11 mouse cellular contexts compared by ENCODE assay signal in genomic region chr6:89466875-89467274, GRCm38 (mm10).
A peak's percentile ranks its signal among the peaks of the same experiment; 100 is the strongest.
DNase-seq lines count a peak whose midpoint lies in the region; ATAC-seq and TF ChIP-seq lines count a peak whose summit lies in the region.
"Had no signal": no experiment of that assay in that cellular context is flagged by ENCODE, and none has a peak within 500 bp of the region (broad histone marks: within the 10 kb centered on the region; RNA-seq: fewer than 3 reads in every experiment).

No protein-coding gene starts in this region.

- no peak for TF ChIP-seq POLR2A in CH12.LX (IDR thresholded peaks at IDR 0.05; ENCODE audit: low read depth, low read length)

- TF ChIP-seq EP300 in CH12.LX (IDR thresholded peaks at IDR 0.05; ENCODE audit: low read length) = no peak

- H3K9ac ChIP-seq in hindbrain, postnatal 0 days (replicated peaks; ENCODE audit: low read length) = no peak overlapping the region
- H3K9ac ChIP-seq in hindbrain, embryonic 11.5 days (ENCODE audit: low read depth, low read length) = no peak overlapping the region
- no peak overlapping the region for H3K9ac ChIP-seq in CH12.LX (ENCODE audit: insufficient read depth, low read depth)
- no peak overlapping the region for H3K9ac ChIP-seq in midbrain, embryonic 11.5 days (ENCODE audit: low read length)
- H3K9ac ChIP-seq: heart, embryonic 13.5 days had no signal

- no peaks in the 10 kb centered on the region for H3K79me2 ChIP-seq in CH12.LX (replicated peaks; ENCODE audit: control insufficient read depth, extremely low read depth, insufficient read depth, poor library complexity, severe bottlenecking)

- DNase-seq in hindbrain, postnatal 0 days (ENCODE audit: low spot score) = peak; percentile 60
- no peak for DNase-seq in hindbrain, embryonic 11.5 days (ENCODE audit: low spot score)
- peak; percentile 55 for DNase-seq in 3T3-L1 (ENCODE audit: low read depth, low spot score)
- DNase-seq in CH12.LX (ENCODE audit: extremely low read depth) = no peak
- DNase-seq in midbrain, embryonic 11.5 days (ENCODE audit: low spot score, missing footprints) = peak; percentile 72
- DNase-seq in spleen, postnatal 4 days (ENCODE audit: low spot score in 2 of 2) = no peak
- DNase-seq: gastrocnemius, postnatal 25 days; lung, postnatal 36 days had no signal

- dilution Hi-C loops in CH12.LX (cut with MboI; ENCODE audit: extremely low pct_ligation_motif_present, extremely low pct_unique_long_range_greater_than_20kb, low sequenced_read_pairs) = no loop called here

- WGBS in hindbrain, postnatal 0 days = 58% methylated on average over 3 of the region's 3 CpGs
- 75% methylated on average over 3 of the region's 3 CpGs for WGBS in hindbrain, embryonic 11.5 days
- whole genome bisulfite sequencing in midbrain, embryonic 11.5 days = 77% methylated on average over 3 of the region's 3 CpGs

- no peaks in the 10 kb centered on the region for H3K9me3 ChIP-seq in hindbrain, postnatal 0 days (ENCODE audit: low read length)
- no peaks in the 10 kb centered on the region for H3K9me3 ChIP-seq in hindbrain, embryonic 11.5 days (ENCODE audit: control insufficient read depth, low read length)
- H3K9me3 ChIP-seq in CH12.LX (replicated peaks; ENCODE audit: low read length) = no peaks in the 10 kb centered on the region
- H3K9me3 ChIP-seq in midbrain, embryonic 11.5 days (ENCODE audit: control insufficient read depth, low read length) = no peaks in the 10 kb centered on the region
- H3K9me3 ChIP-seq: heart, embryonic 13.5 days had no signal

- H3K4me2 ChIP-seq in hindbrain, postnatal 0 days (ENCODE audit: low read depth, low read length) = no peak overlapping the region
- no peak overlapping the region for H3K4me2 ChIP-seq in hindbrain, embryonic 11.5 days (replicated peaks; ENCODE audit: low read depth, low read length)
- no peak overlapping the region for H3K4me2 ChIP-seq in CH12.LX (ENCODE audit: insufficient read depth, low read depth, poor library complexity, severe bottlenecking)
- H3K4me2 ChIP-seq in midbrain, embryonic 11.5 days = no peak overlapping the region
- H3K4me2 ChIP-seq: heart, embryonic 13.5 days had no signal

- in situ Hi-C loops in CH12.LX (cut with MboI; ENCODE audit: low pct_ligation_motif_present, low pct_unique_long_range_greater_than_20kb, low sequenced_read_pairs) = no loop called here

- no peak overlapping the region for H3K27ac ChIP-seq in hindbrain, postnatal 0 days
- H3K27ac ChIP-seq in hindbrain, embryonic 11.5 days (ENCODE audit: low read depth, low read length) = no peak overlapping the region
- no peak overlapping the region for H3K27ac ChIP-seq in CH12.LX (ENCODE audit: insufficient read depth, low read depth)
- no peak overlapping the region for H3K27ac ChIP-seq in midbrain, embryonic 11.5 days (ENCODE audit: low read depth, low read length)
- H3K27ac ChIP-seq: heart, embryonic 13.5 days had no signal

- H3K4me3 ChIP-seq in hindbrain, postnatal 0 days (ENCODE audit: low read length) = no peak overlapping the region
- no peak overlapping the region for H3K4me3 ChIP-seq in hindbrain, embryonic 11.5 days (ENCODE audit: low read depth, low read length)
- H3K4me3 ChIP-seq in CH12.LX (replicated peaks in 1 of 3; ENCODE audit: low read depth in 2 of 3, low read length in 2 of 3, poor library complexity in 1 of 3) = no peak overlapping the region
- H3K4me3 ChIP-seq in midbrain, embryonic 11.5 days (ENCODE audit: low read depth, low read length) = no peak overlapping the region
- H3K4me3 ChIP-seq: heart, embryonic 13.5 days; myocyte had no signal

- TF ChIP-seq CTCF in hindbrain, postnatal 0 days (IDR thresholded peaks at IDR 0.05; ENCODE audit: low read depth) = peak; percentile 60
- TF ChIP-seq CTCF in CH12.LX (conservative IDR thresholded peaks at IDR 0.05 in 1 of 2, IDR thresholded peaks at IDR 0.05 in 1 of 2; ENCODE audit: low read depth in 2 of 2, low read length in 2 of 2) = peak in 1 of 2 experiments; percentile 54; a peak in 2 of 4 replicates

- peaks cover 6% of the 10 kb centered on the region; the same call in 1 of the 2 replicates for H3K4me1 ChIP-seq in hindbrain, postnatal 0 days (ENCODE audit: insufficient read depth, low read length)
- H3K4me1 ChIP-seq in hindbrain, embryonic 11.5 days (replicated peaks; ENCODE audit: control insufficient read depth, insufficient read depth, low read length) = no peaks in the 10 kb centered on the region
- H3K4me1 ChIP-seq in CH12.LX (ENCODE audit: control insufficient read depth in 1 of 2, insufficient read depth in 2 of 2) = peaks cover 6 to 25% of the 10 kb centered on the region in 2 experiments; a peak in 3 of 4 replicates
- H3K4me1 ChIP-seq in midbrain, embryonic 11.5 days (ENCODE audit: control insufficient read depth, insufficient read depth, low read length) = no peaks in the 10 kb centered on the region

- peak; percentile 57 for TF ChIP-seq RAD21 in CH12.LX (IDR thresholded peaks at IDR 0.05; ENCODE audit: low read depth, low read length)

- peak; percentile 34 for ATAC-seq in hindbrain, postnatal 0 days
- ATAC-seq in hindbrain, embryonic 11.5 days (ENCODE audit: low FRiP score) = no peak
- ATAC-seq in midbrain, embryonic 11.5 days (ENCODE audit: low FRiP score) = no peak
- ATAC-seq in megakaryocyte-erythroid progenitor cell, adult 5-6 weeks (replicated peaks; ENCODE audit: low FRiP score, low TSS enrichment, poor library complexity, severe bottlenecking) = no peak

- no peaks in the 10 kb centered on the region for H3K27me3 ChIP-seq in hindbrain, postnatal 0 days (ENCODE audit: insufficient read depth, low read length)
- H3K27me3 ChIP-seq in hindbrain, embryonic 11.5 days (ENCODE audit: control insufficient read depth, insufficient read depth, low read length) = no peaks in the 10 kb centered on the region
- no peaks in the 10 kb centered on the region for H3K27me3 ChIP-seq in CH12.LX (replicated peaks)
- H3K27me3 ChIP-seq in midbrain, embryonic 11.5 days (ENCODE audit: control insufficient read depth, insufficient read depth, low read length) = no peaks in the 10 kb centered on the region
- H3K27me3 ChIP-seq: heart, embryonic 13.5 days had no signal

- no peaks in the 10 kb centered on the region for H3K36me3 ChIP-seq in hindbrain, postnatal 0 days (ENCODE audit: insufficient read depth, low read length)
- H3K36me3 ChIP-seq in hindbrain, embryonic 11.5 days (ENCODE audit: control insufficient read depth, insufficient read depth, low read length) = no peaks in the 10 kb centered on the region
- H3K36me3 ChIP-seq in CH12.LX (replicated peaks in 1 of 2; ENCODE audit: control insufficient read depth in 1 of 2, insufficient read depth in 1 of 2, low read length in 1 of 2) = peaks cover 0 to 6% of the 10 kb centered on the region in 2 experiments
- no peaks in the 10 kb centered on the region for H3K36me3 ChIP-seq in midbrain, embryonic 11.5 days (ENCODE audit: control insufficient read depth, insufficient read depth, low read length)
- H3K36me3 ChIP-seq: heart, embryonic 13.5 days had no signal

TF ChIP-seq in CH12.LX, 34 proteins besides CTCF, POLR2A, EP300 and RAD21:
- TF ChIP-seq ZKSCAN1 (IDR thresholded peaks at IDR 0.05; ENCODE audit: borderline replicate concordance, low read depth, low read length) (no peak), SMC3 (IDR thresholded peaks at IDR 0.05; ENCODE audit: low read depth, low read length) (peak; percentile 53)

Comparison
In these comparisons a context has a peak if more than half of its experiments do, and no peak if none do; other contexts are left out.
1. DNase-seq: peak in hindbrain, postnatal 0 days (single experiment), 3T3-L1 (single experiment) and midbrain, embryonic 11.5 days (single experiment); none in hindbrain, embryonic 11.5 days (single experiment), CH12.LX (single experiment) and spleen, postnatal 4 days (0 of 2).